Mouse (Mus musculus) T-helper 1 cell (primary cell): ENCODE results near the gene Hist1h4f.
"Not testable (repeated sequence)": the region's sequence is repeated elsewhere in the genome, so short reads cannot be mapped to it uniquely, and the experiment has no call there.

Source experiments
- in situ Hi-C: fragments of 300-600 bp; cut with MboI, MseI; formaldehyde crosslinking; loops from one replicate; pipeline ENCODE4 v1.15.1; 2025; ENCODE audit warnings: high pct_unique_total_duplicates

Gene Hist1h4f

DNA sequence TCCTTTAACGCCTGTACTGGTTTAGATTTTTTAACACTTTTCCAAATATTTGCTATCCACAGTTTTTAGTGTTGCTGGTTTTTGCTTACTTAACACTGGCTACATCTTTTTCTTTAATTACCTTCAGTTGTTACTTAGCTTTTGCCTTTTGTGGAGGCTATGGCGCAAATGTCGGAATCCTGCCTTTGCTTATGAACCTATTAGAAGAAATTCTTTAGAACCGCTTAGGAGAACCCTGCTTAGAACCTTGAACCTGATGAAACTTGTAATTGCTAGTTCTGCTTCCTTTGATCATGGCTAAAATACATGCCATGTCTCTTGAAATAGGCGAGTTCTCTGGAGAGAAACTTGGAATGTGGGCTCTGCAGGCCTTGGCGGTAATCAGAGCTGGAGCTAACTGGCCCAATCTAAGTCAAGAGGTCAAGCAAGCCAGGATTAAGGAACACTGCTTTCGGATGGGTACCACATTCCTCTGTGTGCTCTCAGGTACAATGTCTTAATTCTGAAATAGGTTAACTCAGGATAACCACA, 25.0 kb upstream of the Hist1h4f start:
- in situ Hi-C loops: no loop called here

DNA sequence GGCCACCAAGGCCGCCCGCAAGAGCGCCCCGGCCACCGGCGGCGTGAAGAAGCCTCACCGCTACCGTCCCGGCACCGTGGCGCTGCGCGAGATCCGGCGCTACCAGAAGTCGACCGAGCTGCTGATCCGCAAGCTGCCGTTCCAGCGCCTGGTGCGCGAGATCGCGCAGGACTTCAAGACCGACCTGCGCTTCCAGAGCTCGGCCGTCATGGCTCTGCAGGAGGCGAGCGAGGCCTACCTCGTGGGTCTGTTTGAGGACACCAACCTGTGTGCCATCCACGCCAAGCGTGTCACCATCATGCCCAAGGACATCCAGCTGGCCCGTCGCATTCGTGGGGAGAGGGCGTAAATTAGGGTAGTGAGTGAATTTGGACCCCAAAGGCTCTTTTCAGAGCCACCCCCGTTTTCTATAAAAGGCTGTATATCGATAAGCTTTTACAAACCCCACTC, 24.4 kb upstream of the Hist1h4f start:
- in situ Hi-C loops: not testable (repeated sequence)

DNA sequence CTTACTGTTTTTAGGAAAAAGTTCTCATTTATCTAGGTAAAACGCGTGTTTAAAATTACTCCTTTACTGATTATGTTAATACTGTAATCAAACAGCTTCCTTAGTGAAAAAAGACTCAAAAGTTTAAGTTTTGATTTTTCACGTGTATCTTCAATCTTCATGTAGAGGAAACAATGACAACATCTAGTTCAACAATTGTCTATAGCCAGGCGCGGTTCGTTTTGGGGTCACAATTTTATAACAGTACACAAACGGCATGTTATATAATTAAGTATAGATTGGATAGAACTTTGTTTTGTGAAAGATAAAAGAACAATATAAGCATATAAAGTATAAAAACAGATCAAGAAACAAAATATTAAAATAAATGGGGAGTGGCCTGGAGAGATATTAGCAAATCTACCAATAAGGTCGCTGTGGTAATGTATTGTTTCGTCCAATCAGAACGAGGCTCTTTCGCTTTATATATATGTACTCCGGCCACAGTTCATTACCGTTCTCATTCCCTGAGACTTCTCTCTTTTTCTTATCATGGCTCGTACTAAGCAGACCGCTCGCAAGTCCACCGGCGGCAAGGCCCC, 23.9 kb upstream of the Hist1h4f start, which contains the start of gene Hist1h3d:
TSS of gene Hist1h3d (plus strand) at position 493 of the 581 bp plus-strand sequence.
- in situ Hi-C loops: no loop called here

DNA sequence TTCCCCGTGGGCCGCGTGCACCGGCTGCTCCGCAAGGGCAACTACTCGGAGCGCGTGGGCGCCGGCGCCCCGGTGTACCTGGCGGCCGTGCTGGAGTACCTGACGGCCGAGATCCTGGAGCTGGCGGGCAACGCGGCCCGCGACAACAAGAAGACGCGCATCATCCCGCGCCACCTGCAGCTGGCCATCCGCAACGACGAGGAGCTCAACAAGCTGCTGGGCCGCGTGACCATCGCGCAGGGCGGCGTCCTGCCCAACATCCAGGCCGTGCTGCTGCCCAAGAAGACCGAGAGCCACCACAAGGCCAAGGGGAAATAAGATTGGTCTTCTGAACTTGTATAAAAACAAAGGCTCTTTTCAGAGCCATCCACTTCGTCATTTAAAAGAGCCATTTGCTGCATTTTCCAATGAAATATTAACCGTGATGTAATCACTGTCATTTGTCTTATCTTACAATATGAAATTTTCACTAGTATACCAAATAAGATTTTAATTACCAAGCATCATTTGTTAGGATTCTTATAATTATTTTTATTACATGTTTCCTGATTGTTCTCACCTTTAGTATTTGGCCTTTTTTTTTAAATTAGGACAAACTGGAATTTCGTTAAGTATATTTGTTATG, 23.2 kb upstream of the Hist1h4f start:
- in situ Hi-C loops: loop anchor here (5.0 kb wide), 2 partner anchors 108 to 1852 kb away; partner anchors contain the start of genes Hist1h2ac, Hist1h2bc and Hist1h2bm

DNA sequence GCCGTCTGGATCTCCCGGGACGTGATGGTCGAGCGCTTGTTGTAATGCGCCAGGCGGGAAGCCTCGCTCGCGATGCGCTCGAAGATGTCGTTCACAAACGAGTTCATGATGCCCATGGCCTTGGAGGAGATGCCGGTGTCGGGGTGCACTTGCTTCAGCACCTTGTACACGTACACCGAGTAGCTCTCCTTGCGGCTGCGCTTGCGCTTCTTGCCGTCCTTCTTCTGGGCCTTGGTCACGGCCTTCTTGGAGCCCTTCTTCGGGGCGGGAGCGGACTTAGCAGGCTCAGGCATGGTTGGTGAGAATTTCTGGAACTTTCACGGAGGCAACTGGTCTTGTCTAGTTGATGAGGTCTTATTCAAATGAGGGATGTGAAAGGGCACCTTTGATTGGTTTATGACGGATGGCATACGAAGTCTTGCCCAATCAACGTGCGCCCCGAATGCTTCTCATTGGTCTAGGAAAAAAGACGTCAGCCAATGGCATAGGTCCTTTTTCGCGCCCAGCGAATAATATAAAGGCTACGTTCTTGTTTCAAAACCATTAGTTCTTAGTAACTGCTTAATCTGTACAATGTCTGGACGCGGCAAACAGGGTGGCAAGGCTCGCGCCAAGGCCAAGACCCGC, 22.6 kb upstream of the Hist1h4f start, which contains the start of the genes Hist1h2bf and Hist1h2ad:
TSS of gene Hist1h2bf (minus strand) at position 299 of the 627 bp plus-strand sequence.
TSS of gene Hist1h2ad (plus strand) at position 484 of the 627 bp plus-strand sequence.
- in situ Hi-C loops: loop anchor here (5.0 kb wide), 2 partner anchors 108 to 1852 kb away; partner anchors contain the start of genes Hist1h2ac, Hist1h2bc and Hist1h2bm

DNA sequence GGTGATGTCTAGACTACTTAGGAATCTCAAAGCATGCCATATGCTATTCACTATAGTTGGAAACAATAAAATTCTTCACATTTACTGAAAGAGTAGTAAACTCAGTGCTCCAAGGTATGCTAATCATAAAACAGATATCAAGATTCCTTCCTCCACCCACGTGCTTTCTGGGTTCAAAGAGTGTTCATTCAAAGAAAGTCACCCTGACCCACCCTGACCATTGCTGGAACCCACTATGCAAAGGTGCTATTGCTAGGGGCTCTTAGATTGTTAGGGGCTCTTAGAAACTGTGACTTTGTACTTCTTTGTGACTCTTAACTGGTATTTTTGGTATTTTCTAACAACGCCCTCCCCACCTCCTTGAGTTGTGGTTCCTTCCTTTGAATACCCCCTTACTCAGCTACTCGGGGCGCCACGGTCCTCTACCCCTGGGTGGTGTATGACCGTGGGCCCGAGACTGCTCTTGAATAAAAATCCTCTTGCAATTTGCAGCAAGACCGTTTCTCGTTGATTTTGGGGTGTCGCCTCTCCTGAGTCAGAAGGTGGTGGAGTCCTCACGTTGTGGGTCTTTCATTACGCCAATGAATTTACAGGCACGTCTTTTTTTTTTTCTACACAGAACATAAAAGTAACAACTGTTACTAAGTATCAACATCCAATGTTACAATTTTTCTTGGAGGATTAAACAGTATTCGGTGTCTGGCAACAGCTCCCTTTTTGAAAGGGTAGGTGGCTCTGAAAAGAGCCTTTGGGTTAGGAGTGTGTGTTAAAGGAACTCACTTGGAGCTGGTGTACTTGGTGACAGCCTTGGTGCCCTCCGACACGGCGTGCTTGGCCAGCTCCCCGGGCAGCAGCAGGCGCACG, 21.8 kb upstream of the Hist1h4f start:
- in situ Hi-C loops: loop anchor here (5.0 kb wide), 2 partner anchors 109 to 1851 kb away; partner anchors contain the start of genes Hist1h2ac, Hist1h2bc and Hist1h2bm

DNA sequence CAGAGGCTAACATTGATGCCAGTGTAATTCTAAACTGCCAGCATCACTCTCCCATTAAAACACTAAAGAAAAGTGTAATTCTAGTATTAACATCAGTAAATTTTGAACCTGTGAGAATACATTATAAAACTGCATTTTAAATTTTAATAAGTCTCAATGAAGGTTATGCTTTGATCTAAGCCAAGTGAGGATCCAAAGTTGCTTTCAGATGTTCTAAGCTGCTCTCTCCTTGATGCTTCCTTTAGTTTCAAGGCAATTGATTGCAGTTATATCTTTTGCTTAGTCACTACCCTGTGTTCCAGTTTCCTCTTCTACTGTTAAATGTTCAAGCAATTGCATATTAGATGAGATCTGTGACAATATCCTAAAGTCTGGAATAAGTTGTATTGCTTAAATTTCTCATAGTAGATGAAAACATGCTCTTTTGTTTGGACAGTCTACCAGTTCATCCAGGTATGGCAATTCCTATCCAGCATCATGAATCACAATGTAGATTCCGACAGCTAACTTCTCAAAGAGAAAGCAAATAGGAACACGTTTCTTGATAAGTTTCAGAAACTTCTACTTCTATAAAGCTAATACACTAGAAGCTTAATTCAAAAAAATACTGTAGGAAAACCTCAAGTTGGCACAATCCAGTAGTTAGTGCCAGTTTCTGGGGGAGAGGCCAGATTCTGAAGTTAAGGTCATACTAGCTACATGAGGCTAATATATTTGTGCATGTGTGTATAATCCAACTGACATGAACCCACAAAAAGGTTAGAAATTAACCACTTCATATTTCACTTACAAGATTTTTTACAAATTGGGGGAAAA, 21.0 kb upstream of the Hist1h4f start:
- in situ Hi-C loops: loop anchor here (5.0 kb wide), 2 partner anchors 110 to 1850 kb away; partner anchors contain the start of genes Hist1h2ac, Hist1h2bc and Hist1h2bm

DNA sequence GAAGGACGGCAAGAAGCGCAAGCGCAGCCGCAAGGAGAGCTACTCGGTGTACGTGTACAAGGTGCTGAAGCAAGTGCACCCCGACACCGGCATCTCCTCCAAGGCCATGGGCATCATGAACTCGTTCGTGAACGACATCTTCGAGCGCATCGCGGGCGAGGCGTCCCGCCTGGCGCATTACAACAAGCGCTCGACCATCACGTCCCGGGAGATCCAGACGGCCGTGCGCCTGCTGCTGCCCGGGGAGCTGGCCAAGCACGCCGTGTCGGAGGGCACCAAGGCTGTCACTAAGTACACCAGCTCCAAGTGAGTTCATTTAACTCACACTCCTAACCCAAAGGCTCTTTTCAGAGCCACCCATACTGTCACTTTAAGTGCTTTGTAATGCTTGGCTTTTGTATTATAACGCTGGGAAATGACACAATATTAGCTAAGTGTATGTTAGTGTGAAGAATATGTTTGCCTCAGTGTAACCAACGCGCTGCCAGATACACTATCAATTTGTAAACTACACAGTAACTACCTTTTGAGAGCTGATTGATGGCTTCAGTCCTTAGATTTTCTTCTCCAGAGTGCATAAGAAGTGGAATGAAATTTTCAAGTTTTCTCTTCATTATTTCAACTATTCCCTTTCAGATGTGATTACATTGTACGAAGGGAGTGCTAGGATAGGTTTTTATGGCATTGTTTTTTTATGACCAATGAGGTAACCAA, 20.2 kb upstream of the Hist1h4f start:
- in situ Hi-C loops: loop anchor here (5.0 kb wide), 2 partner anchors 111 to 1849 kb away; partner anchors contain the start of genes Hist1h2ac, Hist1h2bc and Hist1h2bm

DNA sequence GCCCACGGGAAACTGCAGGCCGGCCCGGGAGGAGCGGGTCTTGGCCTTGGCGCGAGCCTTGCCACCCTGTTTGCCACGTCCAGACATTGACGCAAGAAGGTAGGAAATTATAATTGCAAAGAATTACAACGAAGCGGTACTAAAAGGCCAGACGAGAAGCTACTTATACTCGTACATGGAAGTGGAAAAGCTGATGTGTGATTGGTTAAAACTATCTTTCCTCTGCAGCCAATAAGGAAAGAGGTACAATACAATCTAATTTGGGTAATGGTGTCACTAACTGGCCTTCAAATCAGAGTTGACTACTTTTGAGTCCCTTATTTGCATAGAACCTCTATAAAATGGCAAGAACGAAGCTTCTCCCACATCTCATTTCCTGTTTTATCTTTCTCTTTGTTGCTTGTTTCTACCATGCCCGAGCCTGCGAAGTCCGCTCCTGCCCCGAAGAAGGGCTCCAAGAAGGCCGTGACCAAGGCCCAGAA, 19.6 kb upstream of the Hist1h4f start, which contains the start of the genes Hist1h2ae and Hist1h2bg:
TSS of gene Hist1h2ae (minus strand) at position 199 of the 482 bp plus-strand sequence.
TSS of gene Hist1h2bg (plus strand) at position 375 of the 482 bp plus-strand sequence.
- in situ Hi-C loops: loop anchor here (5.0 kb wide), 2 partner anchors 111 to 1849 kb away; partner anchors contain the start of genes Hist1h2ac, Hist1h2bc and Hist1h2bm

- in situ Hi-C loops: loop anchor here (5.0 kb wide), 2 partner anchors 112 to 1848 kb away; partner anchors contain the start of genes Hist1h2ac, Hist1h2bc and Hist1h2bm
Observed at GRCm38 (mm10) chr13:23570261-23571021, 19.0 kb upstream of the Hist1h4f start.

DNA sequence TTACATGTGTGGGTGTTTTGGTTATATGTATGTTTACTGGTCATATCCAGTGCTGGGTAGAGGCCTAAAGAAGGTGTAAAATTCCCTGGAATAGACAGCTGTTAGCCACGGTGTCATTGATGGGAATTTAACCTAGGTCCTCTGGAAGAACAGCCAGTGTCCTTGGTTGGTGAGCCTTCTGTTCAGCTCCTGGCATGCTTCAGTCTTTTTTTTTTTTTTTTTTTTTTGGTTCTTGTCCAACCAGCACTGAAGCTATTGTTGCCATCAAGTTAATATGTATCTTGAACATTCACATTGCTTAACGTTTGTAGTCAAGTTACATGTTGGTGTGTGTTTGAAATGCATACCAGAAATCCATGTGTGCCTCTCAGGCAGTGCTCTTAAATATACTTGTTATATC, 13.0 kb upstream of the Hist1h4f start:
- in situ Hi-C loops: no loop called here

- in situ Hi-C loops: no loop called here
Observed at GRCm38 (mm10) chr13:23562699-23563462, 11.4 kb upstream of the Hist1h4f start.

GRCm38 (mm10) chr13:23561883-23562659, 10.6 kb upstream of the Hist1h4f start, which contains the start of gene Hist1h3e:
Gene Hist1h3e, minus strand, starts transcription at chr13:23562369.
- in situ Hi-C loops: not testable (repeated sequence)

GRCm38 (mm10) chr13:23561531-23561882, 10.1 kb upstream of the Hist1h4f start:
- in situ Hi-C loops: not testable (repeated sequence)

DNA sequence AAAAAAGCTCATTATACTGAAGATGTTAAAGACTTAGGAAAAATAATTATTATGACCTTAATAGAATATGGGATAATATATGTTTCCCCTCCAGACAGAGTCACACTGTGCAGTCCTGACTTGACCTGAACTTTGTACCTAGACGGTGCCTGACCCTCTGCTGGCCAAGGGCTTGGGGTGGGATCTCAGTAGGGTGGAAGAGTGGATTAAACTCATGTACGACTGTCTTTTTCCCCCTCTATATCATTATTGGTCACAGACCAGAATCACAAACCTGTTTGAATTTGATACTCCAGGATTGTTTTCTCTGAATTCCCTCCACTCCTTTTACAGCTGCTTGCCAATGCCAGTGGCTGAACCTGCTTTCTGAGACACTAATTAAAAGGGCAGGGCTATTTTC, 9.3 kb upstream of the Hist1h4f start:
- in situ Hi-C loops: not testable (repeated sequence)

- in situ Hi-C loops: no loop called here
Observed at GRCm38 (mm10) chr13:23556906-23557305, 5.5 kb upstream of the Hist1h4f start.
